Mouse (Mus musculus) layer of hippocampus, adult 8-10 months (tissue): ENCODE results near the gene Cnpy1. TPM values are rescaled to one million over a fixed set of nuclear protein-coding genes. Genes with fewer than 3 reads are reported as not detected.

Source experiments
- DNase-seq, 2 experiments: peaks; one replicate each; pipeline ENCODE4 v3.0.0; 2022; ENCODE audit warnings: low spot score in 2 of 2
- total RNA-seq, 4 experiments: library from RNA; stranded (reverse); gene quantifications; 2 replicates each; pipeline ENCODE4 v1.2.4; 2022

The Cnpy1 gene
- total RNA-seq, 4 experiments from 2014 or later, result 0.12 to 0.43 (median 0.25) TPM; not detected in 1

DNA sequence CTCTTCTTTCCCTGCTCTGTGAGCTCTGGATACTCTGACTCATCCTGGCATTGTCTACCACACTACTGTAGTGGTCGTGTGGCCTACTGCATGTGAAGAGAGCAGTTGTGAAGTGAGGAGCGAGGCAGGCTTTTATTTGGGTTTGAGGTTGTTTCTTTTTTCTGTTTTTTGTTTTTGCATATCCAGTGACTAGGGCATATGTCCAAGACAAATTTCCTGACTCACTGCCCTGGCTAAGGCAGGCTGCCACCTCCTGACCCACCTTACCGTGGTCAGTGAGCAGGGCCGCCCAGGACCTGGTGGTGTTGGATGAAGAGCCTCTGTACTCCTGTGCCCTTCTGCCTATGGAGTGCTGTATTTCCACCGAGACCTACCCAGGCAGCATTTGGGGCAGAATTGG is 5.8 kb downstream of the Cnpy1 start:
- no peak for DNase-seq

DNA sequence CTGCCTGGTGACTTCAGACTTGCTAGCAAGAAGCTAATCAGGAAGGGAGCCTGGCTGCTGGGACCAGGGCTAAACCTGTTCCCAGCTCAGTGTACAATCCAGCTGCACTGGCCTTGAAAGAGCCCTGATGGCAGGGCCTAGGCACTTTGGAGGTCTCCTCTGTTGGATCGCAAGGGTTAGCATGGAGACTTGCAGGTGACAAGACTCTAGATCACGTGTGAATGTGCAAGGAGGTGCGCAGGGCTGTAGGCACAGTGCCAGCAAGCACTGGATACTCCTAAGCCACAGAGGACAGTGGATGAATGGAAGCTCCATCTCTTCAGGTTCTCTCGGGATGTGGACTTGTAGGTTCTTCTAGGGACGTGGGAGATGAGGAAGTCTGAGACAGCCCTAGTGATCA is 6.7 kb downstream of the Cnpy1 start:
- no peak for DNase-seq

DNA sequence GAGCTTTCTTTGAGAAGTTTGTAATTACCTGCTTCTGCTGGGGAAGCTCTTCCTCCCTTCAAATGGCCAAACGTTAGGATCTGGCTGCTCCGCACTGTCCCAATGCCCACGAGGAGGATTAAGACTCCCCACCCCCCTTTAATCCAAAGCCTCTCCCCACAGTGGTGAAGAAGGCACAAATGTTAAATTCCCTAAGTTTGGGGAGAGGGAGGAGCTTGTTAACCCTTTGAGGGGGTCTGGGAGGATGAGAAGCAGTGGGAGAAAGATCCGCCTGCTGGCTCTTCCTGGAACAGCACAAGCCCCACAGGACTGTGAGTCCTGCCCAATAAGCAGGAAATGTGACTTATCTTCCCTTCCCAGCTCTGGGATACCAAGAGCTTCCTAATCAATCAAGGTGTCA is 7.5 kb downstream of the Cnpy1 start:
- no peak for DNase-seq

DNA sequence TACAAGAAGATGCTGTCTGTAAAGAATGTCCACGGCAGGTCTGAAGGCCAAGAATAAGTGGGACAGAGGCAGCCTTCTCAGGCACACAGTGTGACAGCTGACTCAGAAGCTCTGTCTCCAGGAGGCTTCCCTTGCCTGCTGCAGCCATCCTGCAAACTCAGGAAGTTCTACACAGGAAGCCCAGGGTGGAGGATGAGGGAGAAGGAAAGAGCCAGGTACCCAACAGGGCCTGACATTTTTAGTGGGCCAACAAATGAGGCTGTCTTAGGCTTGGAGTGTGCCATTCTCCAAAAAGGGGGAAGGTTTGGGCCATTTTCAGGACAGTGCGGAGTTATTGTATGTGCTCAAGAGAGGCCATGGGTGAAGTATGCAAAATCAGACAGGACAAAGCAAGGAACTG is 7.9 kb downstream of the Cnpy1 start:
- no peak for DNase-seq

DNA sequence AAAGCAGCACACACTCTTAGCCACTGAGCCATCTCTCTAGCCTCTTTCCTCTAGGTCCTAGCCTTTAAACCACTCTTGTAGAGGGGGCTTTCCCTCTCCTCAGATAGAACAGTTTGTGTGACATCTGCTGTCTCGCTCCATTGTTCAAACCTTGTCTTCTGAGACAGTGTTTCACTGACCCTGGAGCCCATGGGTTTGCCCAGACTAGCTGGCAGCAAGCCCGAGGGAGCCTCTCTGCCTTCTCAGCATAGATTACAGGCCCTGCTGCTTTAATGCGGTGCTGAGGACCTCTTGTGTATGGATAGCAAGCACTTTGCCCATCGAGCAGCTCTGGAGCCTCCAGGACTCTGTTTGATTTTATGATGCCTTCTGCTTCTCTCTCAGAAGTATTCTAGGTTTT is 8.6 kb downstream of the Cnpy1 start:
- DNase-seq, result no peak

DNA sequence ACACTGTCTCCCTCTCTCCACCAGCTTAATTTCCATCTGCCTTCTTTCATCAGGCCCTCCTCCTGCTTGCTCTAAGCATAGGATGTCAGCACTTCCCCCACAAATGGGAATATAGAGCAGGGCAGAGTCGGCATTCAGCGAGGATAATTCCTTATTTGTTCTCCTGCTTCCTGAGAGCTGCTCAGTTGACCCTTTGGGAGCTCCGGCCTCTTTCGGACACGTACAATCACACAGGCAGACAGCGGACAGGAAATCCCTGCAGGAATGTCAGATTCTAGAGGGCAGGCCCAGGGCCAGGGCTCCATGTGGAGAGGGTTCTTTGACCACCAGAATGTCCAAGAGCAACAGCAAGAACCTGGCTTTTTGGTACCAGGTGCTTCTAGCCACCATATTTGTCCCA is 9.5 kb downstream of the Cnpy1 start:
- DNase-seq, result no peak

DNA sequence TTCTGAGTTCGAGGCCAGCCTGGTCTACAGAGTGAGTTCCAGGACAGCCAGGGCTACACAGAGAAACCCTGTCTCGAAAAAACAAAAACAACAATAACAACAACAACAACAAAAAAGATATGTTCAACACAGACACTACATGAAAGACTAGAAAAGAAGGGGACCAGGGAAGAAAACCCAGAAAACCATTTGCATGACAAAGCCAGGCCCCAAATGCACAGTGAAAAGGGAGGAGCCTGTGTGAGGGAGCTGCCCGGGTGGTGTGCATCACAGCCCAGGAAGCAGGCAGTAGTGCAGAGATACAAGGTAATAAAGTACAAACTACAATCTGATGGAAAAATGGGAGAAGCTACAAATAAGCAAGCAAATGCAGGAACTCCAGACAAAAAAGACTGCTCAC is 13.5 kb downstream of the Cnpy1 start:
- no peak for DNase-seq

DNA sequence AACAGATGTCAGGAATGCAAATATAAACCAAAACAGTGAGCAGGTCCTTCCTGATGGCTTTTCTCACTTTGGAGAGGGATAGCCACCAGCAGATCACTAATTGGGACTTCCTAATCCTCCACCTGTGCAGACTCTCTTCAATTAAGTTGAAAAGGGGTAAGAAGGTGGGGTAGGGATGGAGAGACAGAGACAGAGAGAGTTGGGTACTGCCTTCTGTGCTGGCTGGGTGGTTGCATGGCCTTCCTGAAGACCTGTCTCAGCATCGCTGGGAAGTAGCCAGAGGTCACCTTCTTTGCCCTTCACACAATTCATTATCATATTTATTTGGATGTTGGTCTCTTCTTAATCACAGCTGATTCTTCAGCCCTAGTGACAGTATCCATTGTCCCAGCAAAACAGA is 26.0 kb downstream of the Cnpy1 start:
- DNase-seq, result no peak

DNA sequence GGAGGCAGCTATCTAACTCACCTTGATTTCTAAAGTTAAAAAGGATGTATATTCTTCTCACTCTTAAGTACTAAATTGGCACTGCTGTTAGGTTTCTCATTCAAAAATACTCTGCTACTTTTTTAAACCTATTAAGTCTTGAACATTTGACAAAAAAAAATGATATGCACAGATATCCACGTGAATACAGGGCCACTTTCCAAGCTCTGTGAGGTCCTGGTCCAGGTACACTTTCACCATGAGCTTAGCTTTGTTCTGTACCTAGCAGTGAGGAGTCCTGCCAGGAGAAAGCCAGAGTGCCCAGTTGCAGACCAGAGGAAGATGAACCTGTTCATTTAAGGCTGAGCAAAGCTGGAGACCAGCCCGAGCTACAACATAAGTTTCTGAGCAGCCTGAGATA is 32.2 kb downstream of the Cnpy1 start:
- no peak for DNase-seq

DNA sequence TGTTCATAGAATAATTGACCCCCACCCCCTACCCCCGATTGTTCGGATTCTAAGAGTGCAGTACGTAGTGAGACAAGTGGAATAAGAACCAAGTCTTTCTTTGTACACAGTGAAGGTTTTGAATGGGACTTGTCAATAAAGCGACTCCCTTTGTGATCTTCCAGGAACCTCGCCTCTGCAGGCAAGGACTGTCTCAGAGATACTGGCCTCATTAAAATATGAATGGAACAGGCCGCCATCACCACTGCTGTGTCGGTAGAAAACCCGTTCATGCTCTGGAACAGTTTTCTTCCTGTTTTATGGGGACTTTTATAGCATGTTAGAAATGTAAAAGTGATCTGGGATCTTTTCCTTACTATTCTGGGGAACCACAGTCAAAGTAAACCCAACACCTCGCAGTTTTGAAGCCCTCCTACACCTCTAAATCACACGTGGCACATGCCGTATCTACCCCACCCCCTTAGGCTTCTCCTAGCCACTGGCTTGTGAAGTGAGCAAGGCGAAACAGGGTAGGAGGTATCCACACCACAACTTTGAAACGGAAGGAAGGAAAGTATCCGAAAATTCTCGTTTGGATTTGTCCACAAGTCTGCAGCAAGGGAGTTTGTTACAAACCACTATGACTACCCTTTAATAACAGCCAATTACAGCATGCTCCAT is 33.8 kb downstream of the Cnpy1 start:
- DNase-seq, result no peak

DNA sequence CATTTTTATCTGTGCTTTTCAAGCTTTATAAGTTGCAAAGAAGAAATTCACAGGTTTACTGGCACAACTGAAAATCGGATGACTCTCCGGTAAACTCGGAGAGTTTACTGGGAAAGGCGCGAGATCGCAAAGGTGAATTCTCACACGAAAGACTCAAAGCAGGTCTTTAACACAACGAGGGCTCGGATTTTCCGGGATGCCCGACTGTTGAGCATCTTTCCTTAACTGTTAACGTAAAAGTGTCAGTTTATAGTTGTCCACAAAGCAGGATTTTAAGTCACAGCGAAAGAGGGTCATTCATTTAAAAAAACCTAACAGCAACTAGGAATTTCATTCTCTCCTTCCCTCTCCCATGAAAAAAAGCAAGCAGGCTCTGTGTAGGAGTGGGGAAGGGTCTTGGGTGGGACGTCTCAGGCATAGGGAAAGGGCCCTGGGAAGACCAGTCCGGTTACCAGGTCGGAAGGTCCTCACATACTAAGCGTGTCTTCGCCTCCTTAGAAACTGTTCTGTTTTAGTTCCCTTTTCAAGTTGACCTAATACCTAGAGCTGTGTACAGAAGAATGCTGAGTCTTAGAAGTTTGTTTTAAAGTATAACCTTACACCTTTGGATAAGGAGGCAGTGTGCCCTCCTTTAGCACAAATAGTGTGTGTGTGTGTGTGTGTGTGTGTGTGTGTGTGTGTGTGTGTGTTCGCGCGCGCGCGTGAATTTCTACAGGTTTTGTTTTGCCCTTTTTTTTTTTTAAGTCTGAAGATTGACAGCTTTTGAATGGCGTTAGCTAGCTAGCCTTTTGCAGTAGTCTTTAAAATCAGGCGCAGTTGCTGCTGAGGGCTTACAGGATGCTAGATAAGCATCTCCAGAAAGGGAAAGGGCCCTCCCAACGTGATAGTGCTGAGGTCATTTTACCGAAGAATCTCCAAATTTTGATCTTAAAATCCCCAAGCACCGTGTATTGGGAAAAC is 34.7 kb downstream of the Cnpy1 start:
- no peak for DNase-seq

DNA sequence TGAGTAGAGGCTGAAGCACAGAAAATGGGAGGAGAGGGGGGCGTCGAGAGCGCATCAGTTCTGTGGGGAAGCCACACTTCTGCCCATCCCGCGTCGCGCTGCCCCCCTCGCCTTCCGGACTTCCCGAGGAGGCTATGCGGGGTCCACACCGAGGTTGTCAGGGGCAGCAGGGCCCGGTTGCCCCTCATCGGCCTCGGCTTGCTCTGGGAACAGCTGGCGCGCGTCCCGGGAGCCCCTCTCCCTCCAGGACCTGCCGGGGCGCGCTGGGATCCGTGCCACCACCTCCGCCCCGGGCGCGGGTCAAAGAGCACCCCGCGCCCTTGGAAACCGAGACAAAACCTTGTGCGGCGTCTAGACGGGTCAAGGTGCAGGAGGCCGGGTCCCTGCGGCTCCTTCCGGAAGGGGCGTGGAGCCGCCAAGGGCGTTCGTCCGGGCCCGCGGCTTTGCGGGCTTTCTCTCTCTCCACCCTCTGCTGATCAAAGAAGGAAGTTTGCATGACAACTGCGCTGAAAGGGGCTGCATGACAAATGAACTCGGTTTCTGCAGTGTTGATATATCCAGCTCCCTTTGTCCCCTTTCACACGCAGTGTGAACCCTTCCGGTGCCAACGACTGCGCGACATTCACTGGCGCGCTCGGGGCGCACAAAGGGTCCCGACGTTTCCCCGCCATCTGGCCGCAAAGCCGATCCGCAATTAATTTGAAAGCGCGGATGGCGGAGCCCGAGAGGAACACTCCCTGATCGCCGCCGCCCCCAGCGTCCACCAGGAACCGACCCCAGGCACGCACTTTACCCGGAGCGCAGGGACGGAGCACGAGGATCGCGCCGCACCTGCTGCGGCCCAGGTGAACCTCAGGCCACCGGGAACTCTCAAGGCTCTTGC is 35.8 kb downstream of the Cnpy1 start:
- DNase-seq, result no peak

DNA sequence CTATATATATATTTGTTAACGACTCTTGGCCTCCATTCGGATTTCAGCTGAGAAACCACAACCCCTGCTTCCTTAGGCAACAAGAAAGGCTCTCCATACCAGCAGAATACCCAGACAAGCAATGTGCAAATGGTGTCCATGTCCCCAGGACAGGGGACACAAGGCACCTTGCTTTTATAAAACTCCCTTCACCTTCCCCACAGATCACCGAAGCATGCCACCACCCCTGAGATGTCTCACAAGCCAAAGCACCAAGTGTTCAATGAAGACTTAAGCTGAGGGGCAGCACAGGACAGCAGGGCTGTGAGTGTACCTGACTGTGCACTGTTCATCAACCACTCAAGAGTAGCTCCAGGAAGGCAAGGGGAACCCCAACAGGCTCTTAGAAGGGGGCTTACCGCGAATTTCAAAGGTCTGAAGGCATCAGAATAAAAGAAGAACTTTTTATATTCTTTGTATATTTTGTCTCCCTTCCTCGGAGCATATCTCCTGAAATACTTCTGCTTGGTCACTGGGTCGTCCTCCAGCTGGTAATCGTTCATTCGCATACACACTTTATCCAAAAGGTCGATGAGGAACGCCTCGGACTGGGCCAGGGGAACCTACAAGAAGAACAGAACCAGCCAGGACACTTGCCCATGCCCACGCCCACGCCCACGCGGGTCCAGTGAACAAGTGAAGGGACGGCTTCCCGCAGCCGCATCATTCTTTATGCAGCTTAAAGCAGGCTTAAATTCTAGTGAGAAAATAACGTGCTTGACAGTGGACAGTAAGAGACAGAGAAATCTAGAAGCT is 36.7 kb downstream of the Cnpy1 start:
- DNase-seq, result no peak

DNA sequence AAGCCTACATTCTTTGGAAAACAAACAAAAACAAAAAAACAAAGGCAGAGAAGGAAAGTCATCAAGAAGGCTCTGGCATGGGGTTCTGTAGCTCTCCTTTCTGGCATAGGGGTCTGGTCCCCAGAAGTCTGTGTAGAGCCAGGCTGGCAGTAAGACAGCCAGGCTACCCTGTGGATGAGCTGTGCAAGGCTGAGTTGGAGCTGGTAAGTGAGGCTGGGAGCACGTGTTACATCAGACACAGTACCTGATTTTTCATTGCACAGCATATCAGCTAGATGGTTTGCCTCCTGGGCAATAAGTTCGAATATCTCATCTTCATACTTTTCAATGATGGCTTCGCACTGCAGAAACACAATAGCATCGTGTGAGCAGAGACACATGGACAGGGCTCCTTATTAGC is 38.6 kb downstream of the Cnpy1 start:
- DNase-seq, result no peak

DNA sequence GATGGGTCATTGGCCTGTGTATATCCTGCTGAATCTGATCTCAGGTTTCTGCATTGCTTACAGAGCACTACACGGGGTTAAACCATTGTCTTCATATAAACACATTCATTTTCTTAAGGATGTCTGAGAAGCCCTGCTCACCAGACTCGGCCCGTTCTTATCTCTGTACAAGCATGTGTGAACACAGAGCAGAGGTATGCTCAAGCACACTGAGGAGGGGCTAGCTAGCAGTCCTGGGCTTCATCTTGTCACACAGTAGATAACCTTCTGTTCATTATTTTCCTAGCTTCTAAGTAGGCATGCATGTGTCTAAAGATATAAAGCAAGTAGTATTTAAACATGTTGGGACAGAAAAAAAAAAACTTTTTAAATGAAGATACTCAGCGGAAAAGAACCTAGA is 39.2 kb downstream of the Cnpy1 start:
- DNase-seq, result no peak

DNA sequence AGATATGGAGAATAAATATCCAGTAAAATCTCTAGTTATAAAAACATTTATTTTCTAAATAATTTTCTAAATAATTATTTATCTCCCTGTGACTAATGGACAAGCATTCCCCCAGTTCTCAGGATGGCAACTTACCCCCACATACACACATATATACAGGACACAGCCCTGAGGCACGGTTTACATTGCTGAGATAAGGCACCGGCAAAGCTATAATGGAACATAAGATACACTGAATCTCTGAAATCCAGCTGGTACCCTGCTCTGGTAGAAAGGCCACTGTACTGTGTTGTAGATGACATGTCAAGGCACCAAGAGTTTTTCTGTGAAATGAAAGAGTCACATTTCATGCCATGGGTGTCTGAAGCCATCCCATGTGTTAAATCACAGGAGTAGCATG is 40.9 kb downstream of the Cnpy1 start:
- no peak for DNase-seq

DNA sequence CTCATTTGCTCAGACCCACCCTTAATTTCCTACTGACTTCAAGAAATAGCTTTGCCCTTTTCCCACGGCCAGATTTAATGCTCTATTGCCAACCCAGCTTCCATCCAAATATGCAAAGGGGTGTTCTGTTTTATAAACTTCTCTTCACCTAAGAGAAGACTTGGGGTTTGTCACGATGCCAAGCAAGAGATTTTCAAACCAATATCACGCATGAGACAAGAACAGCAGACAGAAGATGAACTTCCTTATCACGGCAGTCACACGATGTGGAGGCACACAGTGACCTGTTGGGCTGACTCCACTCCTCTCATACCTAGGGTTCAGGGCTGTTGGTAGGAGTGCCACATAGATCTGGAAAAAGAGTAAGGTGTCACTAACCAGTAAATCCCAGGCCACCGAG is 42.5 kb downstream of the Cnpy1 start:
- no peak for DNase-seq

DNA sequence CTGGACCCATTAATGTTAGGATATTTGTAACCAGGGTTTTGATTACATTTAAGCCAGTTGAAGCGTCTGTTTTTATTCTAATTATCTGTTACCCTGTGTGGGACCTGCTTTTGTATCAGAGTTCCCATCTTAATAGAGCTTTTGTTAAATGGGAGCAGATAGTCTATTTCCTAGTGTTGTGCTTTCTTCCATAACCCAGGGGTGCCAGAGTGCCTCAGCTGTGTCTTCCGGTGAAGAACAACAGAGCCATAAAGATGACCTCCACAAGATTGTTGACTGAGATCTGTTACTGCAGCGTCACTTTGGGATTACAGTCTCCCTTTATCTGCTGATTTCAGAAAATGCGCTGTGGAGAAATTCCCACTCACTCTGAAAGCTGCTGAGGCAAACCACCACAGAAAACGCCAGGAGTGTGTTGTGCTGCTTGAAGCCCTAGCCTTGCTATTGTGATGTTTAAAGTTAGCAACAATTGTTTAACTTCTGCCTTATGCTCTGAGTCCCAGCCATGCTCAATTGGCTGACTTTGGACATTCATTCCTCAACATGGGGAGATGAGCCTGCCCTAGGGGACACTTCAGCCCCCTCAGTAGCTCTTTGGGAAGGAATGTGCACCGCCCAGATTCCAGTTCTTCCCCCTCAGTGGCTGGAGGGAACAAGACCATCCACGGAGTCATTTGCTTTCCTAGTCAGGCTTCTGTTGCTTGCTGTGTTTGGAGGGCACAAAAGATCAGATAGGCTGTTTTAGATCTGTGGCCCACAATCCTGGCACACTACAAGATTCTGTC is 46.3 kb downstream of the Cnpy1 start:
- DNase-seq, result no peak

DNA sequence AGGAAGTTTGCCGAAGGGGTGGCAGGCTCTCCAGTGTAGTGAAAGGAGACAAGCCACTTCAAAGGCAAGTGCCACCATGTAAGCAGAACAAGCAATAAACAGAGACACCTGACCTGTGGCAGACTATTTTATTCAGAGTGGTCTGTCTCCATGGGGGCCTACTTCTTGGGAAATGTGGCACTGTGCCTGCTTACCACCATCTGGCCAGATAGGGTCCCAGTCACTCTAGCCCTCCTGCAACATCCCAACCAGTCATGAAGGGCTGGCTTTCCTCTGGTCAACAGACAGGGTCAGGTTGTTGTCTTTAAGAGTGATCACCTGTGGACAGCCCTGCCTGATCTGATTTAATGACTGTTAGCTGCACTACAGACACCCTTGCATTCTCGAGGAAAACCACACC is 50.1 kb downstream of the Cnpy1 start:
- no peak for DNase-seq

DNA sequence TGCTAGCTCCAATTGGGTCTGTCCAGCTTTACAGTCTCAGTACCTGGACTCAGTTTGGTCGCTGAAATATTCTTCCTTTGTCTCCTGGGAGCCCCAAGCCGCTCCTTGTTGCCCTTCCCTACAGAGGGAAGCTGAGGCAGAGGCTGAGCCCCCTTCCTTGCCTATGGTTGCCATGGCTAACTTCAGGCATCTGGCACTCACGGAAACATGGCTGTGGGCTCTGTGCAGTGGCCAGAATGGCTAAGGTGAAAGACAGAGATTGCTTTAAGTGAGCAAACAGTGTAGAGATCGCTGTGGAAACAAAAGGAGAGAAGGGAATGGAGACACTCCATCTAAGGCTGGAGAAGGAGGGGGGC is 53.5 kb downstream of the Cnpy1 start:
- DNase-seq, result no peak
